Mouse (Mus musculus) megakaryocyte progenitor cell, adult 5-6 weeks (primary cell): ENCODE measurements around the gene Kcnq1. TPM values are rescaled to one million over a fixed set of nuclear protein-coding genes. Genes with fewer than 3 reads are reported as not detected.

Experiments
- ATAC-seq: replicated peaks from 2 replicates; pipeline ENCODE4 v1.8.0; 2016; ENCODE audit warnings: mild to moderate bottlenecking, moderate TSS enrichment, inconsistent platforms; ENCODE audit not compliant: poor library complexity
- total RNA-seq, 2 experiments: library from RNA; stranded (forward) in 1 of 2; stranded (reverse) in 1 of 2; fragments of 157-497, 149-512 nt in 1 of 2; fragments of 200-1000 nt in 1 of 2; gene quantifications; 2 replicates each; pipeline versions ENCODE4 v1.2.3 to v1.2.4; 2015 to 2017

The Kcnq1 gene
- total RNA-seq, 2 experiments from 2014 or later = not detected

DNA sequence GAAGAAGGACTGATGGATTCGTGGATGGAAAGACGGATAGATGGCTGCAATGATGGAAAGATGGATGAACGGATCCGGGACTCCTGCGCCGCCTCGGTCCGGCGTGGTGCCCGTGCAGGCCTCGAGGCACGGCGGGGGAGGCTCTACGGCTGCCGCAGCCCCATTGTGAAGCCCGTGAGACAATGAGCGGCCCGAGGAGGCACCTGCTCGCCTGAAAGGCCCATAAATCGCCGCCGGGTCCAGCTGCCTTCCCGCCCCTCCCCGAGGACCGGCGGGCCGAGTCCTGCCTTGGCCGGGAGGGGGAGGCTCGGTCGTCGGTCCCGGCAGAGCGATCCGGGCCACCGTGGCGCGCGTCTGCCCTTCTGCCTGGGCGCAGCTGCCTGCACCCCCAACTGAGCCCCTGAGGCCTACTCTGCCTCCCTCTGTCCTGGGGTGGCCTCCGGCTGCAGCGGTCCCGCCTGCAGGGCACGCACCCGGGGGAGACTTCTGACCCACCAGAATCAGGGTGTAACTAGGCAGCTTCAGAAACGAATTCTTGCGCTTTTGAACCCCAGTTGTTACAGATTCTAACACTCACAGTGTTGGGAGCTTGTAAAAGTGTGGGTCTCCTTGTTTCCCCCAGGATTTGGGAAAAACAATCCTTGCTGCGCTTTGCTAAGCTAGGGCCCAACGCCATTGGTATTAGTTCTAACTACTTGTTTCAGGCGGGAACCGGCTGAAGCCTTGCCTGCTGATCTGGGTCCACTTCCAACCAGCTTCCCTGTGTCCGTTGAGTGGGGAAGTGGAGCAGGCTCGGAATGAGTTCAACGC is 339.7 kb downstream of the Kcnq1 start:
- ATAC-seq = no peak; the same call in 1 of the 2 replicates

DNA sequence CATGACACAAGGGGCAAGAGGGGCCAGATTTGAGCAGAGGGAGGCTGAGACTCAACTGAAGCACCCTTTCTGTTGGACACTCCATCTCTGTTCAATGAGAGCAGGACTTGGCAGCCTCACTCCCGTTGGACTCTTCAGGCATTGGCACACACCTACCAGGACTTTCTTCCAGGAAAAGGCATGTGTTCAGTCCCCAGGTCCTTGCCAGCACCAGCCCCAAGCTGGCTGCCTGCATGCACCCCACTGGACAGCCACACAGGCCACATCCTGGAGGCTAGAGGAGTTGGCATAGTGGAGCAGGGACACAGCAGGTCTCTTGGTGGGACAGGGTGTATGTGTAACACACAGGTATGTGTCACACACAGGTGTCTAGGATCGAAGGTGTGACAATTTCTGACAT is 341.0 kb downstream of the Kcnq1 start:
- no peak for ATAC-seq

DNA sequence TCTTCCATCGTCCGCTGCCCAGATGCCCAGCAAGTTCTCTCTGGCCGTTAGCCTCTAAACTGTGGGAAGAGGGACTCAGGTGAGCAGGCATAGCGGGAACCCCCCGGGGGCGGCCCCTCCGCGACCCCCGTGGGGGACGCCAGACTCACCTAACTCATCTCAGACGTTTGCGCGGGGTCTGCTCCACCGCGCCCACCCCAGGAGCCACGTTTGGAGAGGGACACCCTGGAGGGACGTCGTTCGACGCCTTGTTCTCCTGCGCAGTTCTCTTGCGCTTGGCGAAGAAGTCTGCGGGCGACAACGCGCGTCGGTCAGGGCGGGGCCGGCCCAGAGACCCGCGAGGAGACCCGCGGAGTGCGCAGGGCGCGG is 352.8 kb downstream of the Kcnq1 start:
- no peak for ATAC-seq

DNA sequence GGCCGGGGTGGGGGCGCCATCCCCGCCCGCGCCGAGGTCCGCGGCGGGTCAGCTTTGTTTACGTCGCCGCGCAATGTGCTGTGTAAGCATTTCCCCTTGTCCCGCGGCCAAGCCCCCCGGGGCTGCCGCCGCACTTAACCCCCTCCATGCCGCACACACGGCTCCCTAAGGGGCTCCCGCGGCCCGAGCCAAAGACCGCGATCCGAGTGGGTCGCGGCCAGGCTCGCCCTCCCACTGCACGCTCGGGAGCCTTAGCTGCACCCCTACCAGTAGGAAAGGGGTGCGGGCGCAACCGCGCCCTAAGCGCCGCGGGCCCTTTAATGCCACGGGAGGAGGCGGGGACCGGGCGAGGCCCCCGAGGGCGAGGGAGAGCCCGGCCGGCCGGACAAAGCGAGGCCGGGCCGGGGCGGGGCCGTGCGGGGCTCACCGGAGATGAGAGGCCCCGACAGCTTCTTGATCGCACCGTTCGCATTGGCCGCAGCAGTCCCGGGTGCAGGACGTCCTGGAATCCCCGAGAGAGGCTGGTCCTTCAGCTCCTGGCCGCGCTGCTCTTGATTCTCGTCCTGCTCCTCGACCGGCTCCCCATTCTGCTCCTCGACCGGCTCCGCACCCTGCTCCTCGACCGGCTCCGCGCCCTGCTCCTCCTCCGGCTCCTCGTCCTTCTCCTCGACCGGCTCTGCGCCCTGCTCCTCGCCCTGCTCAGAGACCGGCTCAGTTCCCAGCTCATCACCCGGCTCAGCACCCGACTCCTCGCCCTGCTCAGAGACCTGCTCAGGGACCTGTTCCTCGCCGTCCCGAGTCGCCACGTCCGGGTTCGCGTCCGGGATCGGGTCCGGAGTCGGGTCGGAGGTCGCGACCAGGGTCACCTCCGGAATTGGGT is 353.4 kb downstream of the Kcnq1 start:
- ATAC-seq = no peak

DNA sequence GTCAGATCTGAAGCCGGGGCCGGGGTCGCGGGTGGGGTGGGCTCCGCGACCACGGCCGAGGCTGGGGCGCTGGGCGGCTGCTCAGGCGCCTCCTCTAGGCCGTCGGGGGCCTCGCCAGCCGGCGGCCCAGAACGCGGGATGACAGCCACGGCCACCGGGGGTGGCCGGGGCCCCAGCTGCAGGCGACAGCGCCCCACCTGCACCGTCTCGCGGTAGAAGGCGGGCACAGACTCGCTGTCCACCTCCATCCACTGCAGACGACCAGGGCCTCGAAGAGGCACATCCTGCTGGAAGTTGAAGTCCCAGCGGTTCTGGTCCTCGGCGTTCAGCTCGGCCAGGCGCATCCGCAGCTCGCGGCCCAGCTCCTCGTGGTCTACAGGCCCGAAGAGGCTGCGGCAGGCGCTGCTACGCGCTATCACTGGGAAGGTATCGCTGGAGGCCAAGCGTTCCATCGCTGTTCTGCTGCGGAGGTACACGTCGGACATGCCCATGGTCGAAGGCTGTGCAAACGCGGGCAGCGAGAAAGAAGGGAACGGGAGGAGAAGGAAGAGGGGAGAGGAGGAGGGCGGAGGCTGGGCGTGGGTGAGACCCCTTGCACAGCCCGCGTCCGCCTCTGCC is 354.2 kb downstream of the Kcnq1 start:
- ATAC-seq = no peak

DNA sequence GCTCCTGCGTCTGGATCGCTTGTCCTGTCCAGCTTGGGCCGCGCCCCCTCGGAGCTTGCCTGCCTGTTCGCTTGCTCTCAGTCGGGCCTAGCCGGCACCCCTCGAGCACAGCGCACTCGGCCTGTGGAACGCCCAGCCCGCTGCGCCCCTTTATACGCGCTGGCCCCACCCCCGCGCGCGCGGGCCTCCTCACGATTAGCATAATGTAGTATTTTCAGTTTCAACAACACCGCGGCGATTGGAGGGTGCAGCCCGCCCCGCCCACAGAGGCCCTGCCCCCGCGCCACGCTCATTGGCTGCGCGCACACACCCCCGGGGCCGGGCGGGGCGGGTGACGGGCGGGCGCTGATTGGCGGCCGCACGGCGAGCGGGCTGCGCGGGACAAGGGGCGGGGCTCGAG is 354.7 kb downstream of the Kcnq1 start, which contains the start of gene Cdkn1c:
Gene Cdkn1c (minus strand): TSS at position 177 of the 400 bp plus-strand sequence.
- ATAC-seq = peak; percentile 85

DNA sequence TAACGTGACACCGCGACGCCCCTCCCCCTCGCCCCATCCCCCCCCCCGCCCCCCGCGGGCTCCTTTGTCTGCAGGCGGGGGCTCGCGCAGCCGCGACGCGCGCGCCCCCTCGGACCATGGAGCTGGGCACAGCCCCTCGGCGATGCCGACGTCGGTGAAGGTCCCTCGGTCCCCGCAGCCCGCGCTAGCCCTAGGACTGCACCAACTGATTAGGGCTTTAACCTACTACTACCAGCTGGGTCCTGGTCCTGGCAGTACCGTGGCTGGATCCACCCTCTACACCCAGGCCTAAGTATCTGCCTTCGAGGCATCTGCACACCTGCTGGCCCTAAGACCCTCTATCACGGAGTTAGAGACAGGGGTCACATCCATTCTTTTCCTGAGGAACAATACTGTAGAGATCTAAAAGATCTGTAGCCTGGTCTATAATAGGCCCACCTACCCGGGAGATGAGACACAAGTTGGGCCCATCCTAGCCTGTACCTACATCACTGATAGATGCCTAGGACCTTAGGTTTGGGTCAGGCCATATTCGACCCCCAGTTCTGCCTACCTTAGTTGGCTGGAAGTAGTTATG is 355.2 kb downstream of the Kcnq1 start:
- ATAC-seq = no peak

DNA sequence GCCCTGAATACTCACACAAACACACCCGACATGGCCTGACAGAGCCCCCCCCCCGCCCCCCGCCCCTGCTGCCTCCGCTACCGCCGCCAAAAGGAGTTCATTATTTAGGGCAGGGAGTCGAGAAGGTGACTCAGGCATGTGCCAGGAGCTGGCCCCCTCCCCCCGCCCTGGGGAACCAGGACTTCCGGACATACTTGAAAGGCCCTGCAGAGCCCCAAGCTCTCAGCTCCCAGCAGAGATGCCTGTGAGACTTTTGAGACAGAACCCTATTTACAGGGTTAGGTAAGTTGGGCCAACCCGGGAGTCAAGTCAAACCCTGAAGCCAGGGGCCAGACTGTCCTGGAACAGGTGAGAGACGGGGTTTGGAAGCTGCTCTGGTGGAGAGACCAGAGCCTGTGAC is 355.8 kb downstream of the Kcnq1 start:
- ATAC-seq = no peak

DNA sequence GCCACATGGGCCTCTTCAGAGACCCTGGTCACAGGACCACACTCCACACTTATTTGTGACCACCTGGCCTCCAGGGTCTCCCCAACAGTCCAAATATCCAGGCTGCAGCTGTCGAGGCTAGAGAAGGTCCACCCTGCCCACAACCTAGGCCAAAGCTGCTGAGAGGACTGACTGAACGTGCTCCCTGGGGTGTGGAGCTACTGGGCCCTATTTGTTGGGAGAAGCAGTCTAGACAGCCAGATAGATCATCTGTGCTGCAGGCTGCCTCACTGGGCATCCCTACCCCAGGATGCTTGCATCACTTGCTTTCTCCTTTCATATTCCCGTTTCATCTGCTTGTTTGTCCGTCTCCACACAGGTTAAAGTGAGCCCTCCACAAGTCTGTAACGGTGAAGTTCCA is 356.4 kb downstream of the Kcnq1 start:
- ATAC-seq = no peak

DNA sequence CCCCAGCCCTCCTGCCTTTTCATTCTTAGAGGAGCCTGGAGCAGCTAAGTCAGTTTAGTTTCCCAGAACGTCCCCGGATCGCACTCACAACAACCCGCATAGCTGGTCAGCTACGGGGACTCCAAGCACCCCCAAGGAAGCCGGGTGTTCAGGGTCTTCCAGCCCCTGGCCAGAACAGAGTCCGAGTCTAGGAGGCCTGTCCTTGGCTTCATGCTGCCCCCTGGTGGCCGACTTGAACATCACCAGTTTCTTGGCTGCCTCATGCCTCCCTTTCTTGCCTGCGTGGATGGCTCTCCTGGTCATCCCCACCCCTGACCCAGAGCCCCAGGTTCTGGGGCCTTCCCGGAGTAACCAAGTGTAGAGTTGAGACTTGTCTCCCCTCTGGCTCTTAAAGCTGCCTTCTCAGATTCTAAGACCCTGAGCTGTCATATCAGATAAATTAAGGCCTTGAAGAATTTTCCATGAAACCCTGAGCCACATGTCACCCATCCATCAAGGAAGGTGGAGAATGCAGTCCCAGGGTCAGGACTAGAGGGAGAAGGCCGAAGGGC is 357.8 kb downstream of the Kcnq1 start:
- ATAC-seq = peak; percentile 38

DNA sequence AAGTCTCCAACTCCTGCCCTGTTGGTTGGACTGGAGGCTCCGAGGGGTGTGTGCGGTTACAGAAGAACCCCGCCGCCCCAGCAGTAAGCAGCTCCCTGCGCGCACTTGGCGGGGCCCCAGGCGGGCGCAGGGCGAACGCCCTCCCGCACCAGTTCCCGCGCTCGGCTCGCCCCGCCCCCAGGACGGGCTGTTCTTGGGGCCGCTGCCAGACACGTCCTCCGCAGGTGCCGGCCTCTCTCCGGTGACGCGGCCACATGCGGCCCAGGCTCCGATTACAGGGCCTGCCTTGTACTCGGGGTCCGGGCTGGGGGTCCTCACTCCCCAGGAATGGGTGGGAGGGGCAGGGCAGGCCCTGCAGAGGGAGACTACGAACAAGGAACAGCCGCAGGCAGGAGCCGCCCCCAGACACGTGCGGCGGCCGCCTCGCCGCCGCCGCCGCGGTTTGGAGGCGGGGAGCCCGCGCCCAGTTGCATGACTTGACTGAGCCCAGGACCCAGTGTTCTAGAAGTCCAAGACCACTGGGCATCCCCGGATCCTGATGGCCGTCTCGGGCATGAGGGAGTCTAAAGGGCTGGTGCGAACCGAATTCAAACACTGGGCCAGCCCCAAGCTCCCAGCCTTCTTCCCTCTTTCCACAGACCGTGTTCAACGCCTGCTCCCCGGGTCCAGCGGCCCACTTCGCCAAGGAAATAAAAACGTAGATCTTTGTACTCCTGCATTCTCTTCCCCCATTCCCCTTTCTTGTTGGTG is 358.8 kb downstream of the Kcnq1 start:
- 0 out of 2 replicates have a peak, but pooled peaks have one; percentile 10 for ATAC-seq

DNA sequence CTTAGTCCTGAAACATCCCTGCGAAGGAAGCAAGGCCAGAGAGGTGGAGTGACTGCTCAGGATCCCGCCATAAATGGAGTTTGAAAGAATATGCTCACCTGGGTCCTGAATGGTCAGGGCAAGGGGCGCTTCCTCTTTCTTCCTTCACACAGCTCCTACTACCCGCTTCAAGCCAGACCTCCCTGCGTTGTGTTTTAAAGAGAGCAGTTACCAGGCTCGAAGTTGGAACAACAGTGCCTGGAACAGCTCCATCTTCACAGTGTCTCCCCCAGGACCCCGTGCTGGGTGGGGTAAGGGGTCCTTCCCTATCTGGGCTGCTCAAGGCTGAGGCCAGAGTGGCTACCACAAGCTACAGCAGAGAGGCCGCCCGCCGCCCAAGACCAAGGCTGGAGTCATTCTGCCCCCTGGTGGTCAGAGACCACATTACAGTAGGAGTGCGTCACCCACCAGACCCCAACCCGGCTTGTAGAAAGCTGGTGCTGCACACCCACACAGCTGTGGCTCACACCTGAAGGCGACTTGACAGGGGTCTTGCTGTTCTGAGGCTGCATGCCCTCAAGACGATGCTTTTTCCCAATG is 360.0 kb downstream of the Kcnq1 start:
- peak; percentile 70 for ATAC-seq

DNA sequence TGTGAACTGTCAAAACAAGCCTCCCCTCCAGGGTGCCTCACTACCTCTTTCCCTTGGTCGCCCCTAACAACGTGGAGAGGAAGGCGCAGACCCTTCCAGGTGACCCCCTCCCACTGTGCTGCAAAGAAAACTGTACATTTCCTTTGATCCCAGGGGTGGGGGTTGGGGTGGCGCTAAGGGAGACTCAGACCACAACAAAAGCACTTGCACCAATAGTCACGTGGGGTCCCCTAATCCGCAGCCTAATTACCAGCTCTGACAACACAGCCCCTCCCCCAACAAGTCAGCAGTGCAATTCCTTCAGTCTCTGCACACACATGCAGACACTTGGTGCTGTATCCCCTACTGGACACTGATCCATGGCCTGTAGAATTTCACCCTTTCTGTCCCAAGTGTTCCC is 361.6 kb downstream of the Kcnq1 start:
- ATAC-seq = no peak

DNA sequence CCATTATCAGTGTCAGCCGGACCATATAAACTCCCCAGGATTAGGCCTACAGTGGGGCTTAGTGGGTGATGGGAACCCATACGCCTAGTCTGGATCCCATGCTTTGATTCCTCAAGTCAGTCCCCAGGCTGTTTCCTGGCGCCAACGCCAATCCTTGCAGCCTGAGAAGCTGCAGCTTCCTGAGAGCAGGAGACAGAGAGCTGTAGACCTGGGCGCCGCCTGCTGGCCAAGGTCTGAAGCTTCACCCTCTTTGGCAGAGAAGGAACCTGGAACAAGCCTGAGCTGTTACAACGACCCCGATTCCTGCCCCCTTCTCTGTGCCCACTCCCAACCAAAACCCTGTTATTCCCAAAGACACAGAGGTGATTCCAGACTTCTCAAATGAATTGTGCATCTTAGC is 363.8 kb downstream of the Kcnq1 start:
- peak; percentile 62 for ATAC-seq

DNA sequence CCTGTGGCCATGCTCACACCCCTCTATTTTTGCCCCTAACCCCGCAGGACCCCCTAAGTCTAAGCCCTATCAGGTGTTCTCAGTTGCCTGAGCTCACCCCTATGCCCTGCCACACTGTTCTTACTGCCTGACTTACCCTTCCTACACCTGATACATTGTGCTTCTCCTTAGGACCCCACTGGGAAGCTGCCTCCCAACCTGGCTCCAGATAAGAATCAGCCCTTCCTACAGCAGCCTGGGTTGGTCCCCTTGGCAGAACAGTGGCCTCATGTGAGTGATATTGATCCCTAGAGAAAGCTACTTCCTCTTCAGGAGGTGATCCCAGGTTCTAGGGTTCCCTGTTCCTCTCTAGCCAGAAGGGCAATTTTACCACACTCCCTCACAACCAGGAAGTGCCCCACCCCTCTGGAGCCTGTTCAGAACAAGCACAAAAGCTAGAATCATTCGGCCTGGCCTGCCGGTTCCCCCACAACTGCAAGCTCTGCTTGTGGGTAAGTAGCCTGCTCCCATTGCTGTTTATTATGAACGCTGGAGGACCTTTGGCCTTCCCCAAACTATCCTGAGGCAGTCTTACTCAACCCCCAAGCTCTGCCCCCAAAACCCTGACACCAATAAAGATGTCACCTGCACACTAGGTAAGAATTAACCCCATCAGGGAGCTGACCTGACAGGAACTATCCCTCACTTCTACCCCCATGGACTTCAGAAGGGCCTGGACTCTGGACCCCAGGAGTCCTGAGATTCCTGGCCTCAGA is 367.4 kb downstream of the Kcnq1 start, which contains the start of gene Slc22a18:
Gene Slc22a18 (plus strand): TSS at position 390 of the 755 bp plus-strand sequence.
- ATAC-seq = peak; percentile 62

DNA sequence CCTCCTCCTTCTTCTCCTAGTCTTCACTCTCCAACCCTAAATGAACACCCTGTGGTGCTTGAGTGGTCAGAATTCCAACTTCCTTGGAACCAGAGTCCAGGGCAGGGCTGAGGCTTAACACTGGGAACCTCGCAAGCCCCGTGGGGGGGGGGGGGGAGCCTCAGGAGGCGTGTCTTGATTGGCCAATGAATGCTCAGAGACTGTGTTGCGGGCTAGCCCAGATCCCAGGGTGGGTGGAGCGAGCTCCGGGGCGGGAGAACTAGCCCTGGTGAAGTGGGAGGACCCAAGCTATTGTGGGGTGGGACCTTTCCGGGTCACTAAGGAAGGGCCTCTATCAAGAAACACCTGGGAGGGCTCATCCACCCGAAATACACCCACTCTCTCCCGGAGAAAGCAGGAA is 368.6 kb downstream of the Kcnq1 start:
- peak; percentile 26; the same call in 1 of the 2 replicates for ATAC-seq

DNA sequence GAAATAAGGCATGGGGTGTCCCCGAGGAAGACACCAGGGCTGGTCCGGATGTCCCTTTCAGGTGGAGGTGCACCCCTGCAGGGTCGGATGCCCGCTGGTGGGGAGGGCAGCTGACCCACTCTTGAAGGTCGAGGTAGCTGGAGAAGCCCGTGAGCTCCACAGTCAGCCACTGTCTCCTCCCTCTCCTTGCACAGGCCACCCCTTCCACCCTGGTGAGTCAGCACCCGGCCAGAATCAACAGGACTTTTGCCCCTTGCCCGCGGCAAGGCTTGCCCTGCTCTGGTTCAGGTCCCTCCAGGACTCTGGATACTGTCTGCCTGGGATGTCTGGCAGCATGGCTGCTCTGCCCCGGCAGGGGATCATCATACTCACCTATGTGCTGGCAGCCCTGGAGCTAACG is 369.7 kb downstream of the Kcnq1 start:
- ATAC-seq = no peak
